Mouse (Mus musculus) lung, embryonic 14.5 days (tissue): Measurements from ENCODE around the gene Myf5. TPM values are rescaled to one million over a fixed set of nuclear protein-coding genes. Genes with fewer than 3 reads are reported as not detected.

Experiments used
- ATAC-seq: fragments of 200-750 bp; cut with Nextera tagmentation; 2 replicates; pipeline ENCODE4 v1.8.0; 2017; ENCODE audit warnings: mild to moderate bottlenecking, moderate TSS enrichment, moderate library complexity; ENCODE audit not compliant: insufficient read depth
- DNase-seq: peaks from one replicate; pipeline ENCODE4 v3.0.0-alpha.2; 2015
- H3K27ac ChIP-seq: fragments of 300-500 bp; sonication (generic); 2 replicates; pipeline ENCODE4 v1.5.1; 2014; ENCODE audit warnings: low read depth, mild to moderate bottlenecking, moderate library complexity
- H3K27me3 ChIP-seq: fragments of 300-500 bp; sonication (generic); 2 replicates; pipeline ENCODE4 v1.6.1; 2014; ENCODE audit warnings: low read length, control low read depth; ENCODE audit not compliant: insufficient read depth
- H3K36me3 ChIP-seq: fragments of 300-500 bp; sonication (generic); 2 replicates; pipeline ENCODE4 v1.6.1; 2014; ENCODE audit warnings: control low read depth; ENCODE audit not compliant: insufficient read depth
- H3K4me1 ChIP-seq: fragments of 300-500 bp; sonication (generic); 2 replicates; pipeline ENCODE4 v1.6.1; 2014; ENCODE audit warnings: antibody characterized with exemption, control low read depth; ENCODE audit not compliant: insufficient read depth
- H3K4me2 ChIP-seq: fragments of 300-500 bp; sonication (generic); 2 replicates; pipeline ENCODE4 v1.6.1; 2014; ENCODE audit warnings: mild to moderate bottlenecking
- H3K4me3 ChIP-seq: fragments of 300-500 bp; sonication (generic); 2 replicates; pipeline ENCODE4 v1.5.1; 2014; ENCODE audit warnings: low read depth, low read length
- H3K9ac ChIP-seq: fragments of 300-500 bp; sonication (generic); 2 replicates; pipeline ENCODE4 v1.6.1; 2014
- H3K9me3 ChIP-seq: fragments of 300-500 bp; sonication (generic); 2 replicates; pipeline ENCODE4 v1.6.1; 2016; ENCODE audit warnings: low read depth, low read length, control low read depth
- CTCF ChIP-seq: IDR thresholded peaks from 2 replicates; pipeline ENCODE4 v1.5.1; 2016; ENCODE audit warnings: antibody characterized with exemption, low read depth
- WGBS: fragments of 180-500 bp; shearing (Covaris S2); extraction: QIAGEN DNeasy Blood & Tissue Kit; methylation state at CpG from one replicate; pipeline ENCODE4 v1.1.7; 2014; 5-methylcytosine and 5-hydroxymethylcytosine counted together
- polyA plus RNA-seq: library from polyadenylated mRNA; unstranded; fragments of >200 nt; fragmentation: Nextera tagmentation; extraction: Ambion mirVana; gene quantifications from 2 replicates; pipeline ENCODE4 v1.2.1, GENCODE M21; 2014

Myf5 gene
- polyA plus RNA-seq, 1 experiment from 2014 or later, result 0.28 TPM

DNA sequence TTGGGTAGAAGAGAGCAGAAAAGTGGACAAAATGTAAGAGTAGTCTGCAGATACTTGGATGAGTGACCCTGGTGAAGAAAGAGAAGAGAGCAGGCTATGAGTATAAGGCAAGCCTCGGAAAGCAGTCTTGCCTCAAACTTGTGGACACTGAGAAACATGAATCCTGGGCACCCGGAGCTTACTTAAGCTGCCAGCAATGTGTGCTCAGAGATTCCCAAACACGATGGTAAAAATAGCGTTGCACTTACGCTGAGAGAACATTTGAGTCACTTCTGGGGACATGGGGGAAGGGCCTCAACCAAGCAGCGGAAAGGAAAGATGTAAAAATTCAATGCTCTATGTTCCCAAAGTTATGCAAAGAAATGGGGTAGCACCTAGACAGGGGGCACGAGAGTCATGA, 13.7 kb upstream of the Myf5 start:
- H3K9ac ChIP-seq, result no peak overlapping the region
- no peaks in the 10 kb centered on the region for H3K9me3 ChIP-seq
- H3K27me3 ChIP-seq, result no peaks in the 10 kb centered on the region
- H3K36me3 ChIP-seq, result no peaks in the 10 kb centered on the region
- no peak for TF ChIP-seq CTCF
- H3K27ac ChIP-seq, result no peak overlapping the region
- 73% methylated on average over 7 of the region's 7 CpGs for WGBS
- H3K4me2 ChIP-seq, result no peak overlapping the region
- no peak for DNase-seq
- H3K4me3 ChIP-seq, result no peak overlapping the region
- ATAC-seq, result no peak
- H3K4me1 ChIP-seq, result no peaks in the 10 kb centered on the region

DNA sequence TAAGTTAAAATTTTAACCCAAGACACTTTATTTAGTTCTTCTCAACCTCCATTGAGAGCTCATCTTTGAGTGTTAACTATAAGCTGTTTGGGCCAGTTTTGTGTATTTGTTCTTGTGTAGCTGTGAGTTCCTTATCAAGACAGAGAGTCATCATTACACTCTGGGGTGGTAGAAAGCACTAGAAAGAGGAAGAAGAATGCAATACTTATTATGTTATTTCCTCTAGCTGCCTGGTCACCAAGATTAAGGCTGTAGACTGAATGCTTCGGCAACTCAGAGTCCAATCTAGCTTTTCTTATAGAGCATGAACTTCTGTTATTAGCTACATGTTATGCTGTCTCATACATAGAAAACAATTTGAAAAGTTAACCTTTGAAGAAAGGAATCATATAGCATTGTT, 10.5 kb upstream of the Myf5 start:
- DNase-seq, result no peak
- Histone ChIP-seq H3K4me1 (no peaks in the 10 kb centered on the region), H3K27ac (no peak overlapping the region), H3K4me2 (no peak overlapping the region), H3K36me3 (no peaks in the 10 kb centered on the region), H3K9me3 (no peaks in the 10 kb centered on the region), H3K4me3 (no peak overlapping the region), H3K9ac (no peak overlapping the region), H3K27me3 (no peaks in the 10 kb centered on the region)
- TF ChIP-seq CTCF, result no peak
- WGBS, result 81% methylated on average over 1 of the region's 1 CpGs
- no peak for ATAC-seq

DNA sequence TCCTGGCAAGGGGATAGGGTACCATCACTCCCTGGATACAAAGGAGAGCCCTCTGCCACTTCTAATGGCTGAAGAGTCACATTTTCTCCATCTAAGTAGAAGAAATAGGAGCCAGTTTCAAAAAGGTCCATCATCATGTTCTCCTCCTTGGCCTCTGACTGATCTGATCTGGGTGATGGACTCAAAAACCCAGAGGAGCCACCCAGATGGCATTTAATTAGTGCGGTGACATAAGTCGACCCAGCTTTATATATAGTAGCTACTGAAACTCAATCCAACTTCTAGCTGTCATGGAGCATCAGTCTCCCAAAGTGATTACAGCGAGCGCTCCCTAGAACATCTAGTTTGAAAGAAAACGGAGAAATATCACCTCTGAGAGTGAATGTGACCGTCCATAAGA, 8.6 kb upstream of the Myf5 start, which contains the start of gene Myf6:
Gene Myf6 (minus strand): TSS at position 170 of the 400 bp plus-strand sequence.
- peak within 1 kb of the TSS; percentile 41; the same call in 1 of the 2 replicates for H3K9ac ChIP-seq
- peak within 1 kb of the TSS; percentile 29; the same call in 1 of the 2 replicates for H3K4me3 ChIP-seq
- peak within 1 kb of the TSS; percentile 68 for H3K4me2 ChIP-seq
- ATAC-seq (no peak), DNase-seq (no peak)
- H3K4me1 ChIP-seq, result no peaks in the 10 kb centered on the region
- TF ChIP-seq CTCF, result no peak
- no peak within 1 kb of the TSS for H3K27ac ChIP-seq
- WGBS, result 82% methylated on average over 6 of the region's 6 CpGs
- no peaks in the 10 kb centered on the region for H3K36me3 ChIP-seq
- no peaks in the 10 kb centered on the region for H3K9me3 ChIP-seq
- no peaks in the 10 kb centered on the region for H3K27me3 ChIP-seq

DNA sequence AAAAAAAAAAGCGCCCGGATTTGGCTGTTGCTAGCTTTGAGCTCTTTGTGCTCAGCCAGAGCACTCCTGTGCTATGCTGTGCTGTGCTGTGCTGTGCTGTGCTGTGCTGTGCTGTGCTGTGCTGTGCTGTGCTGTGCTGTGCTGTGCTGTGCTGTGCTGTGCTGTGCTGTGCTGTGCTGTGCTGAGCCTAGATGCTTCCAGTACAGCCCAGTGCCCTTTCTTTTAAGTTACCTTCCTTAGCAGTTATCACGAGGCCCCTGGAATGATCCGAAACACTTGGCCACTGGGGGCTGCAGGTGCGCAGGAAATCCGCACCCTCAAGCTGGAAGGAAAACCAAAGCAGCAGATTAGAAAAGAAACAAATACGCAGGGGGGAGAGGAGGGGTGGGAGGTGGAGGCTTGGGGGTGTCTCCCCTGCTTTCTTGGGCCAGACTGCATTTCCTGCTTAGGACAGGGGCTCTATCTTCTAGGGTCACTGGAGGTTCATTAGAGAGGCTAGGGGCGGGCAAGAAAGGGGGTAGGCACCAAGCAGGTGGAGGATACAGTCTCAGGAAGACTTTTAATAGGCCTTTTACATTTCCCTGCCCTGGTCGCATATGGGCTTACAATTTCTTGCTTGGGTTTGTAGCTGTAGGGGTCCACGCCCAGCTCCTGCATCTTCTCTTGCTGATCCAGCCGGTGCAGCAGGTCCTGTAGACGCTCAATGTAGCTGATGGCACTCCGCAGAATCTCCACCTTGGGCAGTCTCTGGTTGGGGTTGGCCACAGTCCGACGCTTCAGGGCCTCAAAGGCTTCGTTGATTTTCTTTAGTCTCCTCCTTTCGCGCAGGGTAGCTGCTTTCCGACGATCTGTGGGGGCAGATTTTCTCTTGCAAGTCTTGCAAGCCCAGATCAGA, 7.9 kb upstream of the Myf5 start:
- no peaks in the 10 kb centered on the region for H3K4me1 ChIP-seq
- no peaks in the 10 kb centered on the region for H3K9me3 ChIP-seq
- no peaks in the 10 kb centered on the region for H3K36me3 ChIP-seq
- H3K9ac ChIP-seq, result peak overlapping the region; percentile 41; the same call in 1 of the 2 replicates
- peak overlapping the region; percentile 68 for H3K4me2 ChIP-seq
- no peak for TF ChIP-seq CTCF
- no peak overlapping the region for H3K27ac ChIP-seq
- 44% methylated on average over 19 of the region's 20 CpGs for WGBS
- H3K4me3 ChIP-seq, result peak overlapping the region; percentile 29
- ATAC-seq (peak; percentile 74; the same call in 1 of the 2 replicates), DNase-seq (peak; percentile 8)
- no peaks in the 10 kb centered on the region for H3K27me3 ChIP-seq

DNA sequence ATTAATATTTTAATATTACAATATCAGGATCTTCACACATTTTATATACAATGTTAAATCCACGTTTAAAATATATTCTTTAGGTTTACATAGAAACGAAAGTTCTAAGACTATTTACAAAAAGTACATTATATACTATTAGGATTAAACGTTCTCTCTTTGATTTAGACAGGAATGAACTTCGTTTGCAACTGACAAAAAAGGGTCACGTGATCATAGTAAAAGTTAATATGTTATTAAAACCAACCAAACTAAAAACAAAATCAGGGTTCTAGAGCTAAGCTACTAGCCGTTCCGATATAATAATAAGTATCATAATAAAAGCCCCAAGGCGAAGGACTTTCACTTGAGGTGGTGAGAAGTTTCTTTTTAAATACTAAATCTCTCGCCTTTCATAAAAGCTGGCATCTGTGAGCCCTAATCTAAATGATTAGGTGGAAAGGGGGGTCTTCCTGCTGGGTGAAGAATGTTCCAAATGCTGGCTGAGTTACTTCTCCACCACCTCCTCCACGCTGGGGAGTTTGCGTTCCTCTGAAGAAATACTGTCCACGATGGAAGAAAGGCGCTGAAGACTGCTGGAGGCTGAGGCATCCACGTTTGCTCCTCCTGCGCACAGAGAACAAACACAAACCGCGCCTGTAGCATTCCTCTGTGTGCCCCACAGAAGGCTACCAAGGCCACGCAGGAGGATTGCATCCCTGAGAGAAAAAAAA, 7.1 kb upstream of the Myf5 start:
- peak; percentile 61; the same call in 1 of the 2 replicates for ATAC-seq
- Histone ChIP-seq H3K9ac (peak overlapping the region; percentile 41; the same call in 1 of the 2 replicates), H3K9me3 (no peaks in the 10 kb centered on the region), H3K27ac (no peak overlapping the region), H3K36me3 (no peaks in the 10 kb centered on the region), H3K4me3 (peak overlapping the region; percentile 29), H3K4me1 (no peaks in the 10 kb centered on the region), H3K27me3 (no peaks in the 10 kb centered on the region), H3K4me2 (peak overlapping the region; percentile 68)
- no peak for TF ChIP-seq CTCF
- DNase-seq, result peak; percentile 37
- 25% methylated on average over 18 of the region's 18 CpGs for WGBS

DNA sequence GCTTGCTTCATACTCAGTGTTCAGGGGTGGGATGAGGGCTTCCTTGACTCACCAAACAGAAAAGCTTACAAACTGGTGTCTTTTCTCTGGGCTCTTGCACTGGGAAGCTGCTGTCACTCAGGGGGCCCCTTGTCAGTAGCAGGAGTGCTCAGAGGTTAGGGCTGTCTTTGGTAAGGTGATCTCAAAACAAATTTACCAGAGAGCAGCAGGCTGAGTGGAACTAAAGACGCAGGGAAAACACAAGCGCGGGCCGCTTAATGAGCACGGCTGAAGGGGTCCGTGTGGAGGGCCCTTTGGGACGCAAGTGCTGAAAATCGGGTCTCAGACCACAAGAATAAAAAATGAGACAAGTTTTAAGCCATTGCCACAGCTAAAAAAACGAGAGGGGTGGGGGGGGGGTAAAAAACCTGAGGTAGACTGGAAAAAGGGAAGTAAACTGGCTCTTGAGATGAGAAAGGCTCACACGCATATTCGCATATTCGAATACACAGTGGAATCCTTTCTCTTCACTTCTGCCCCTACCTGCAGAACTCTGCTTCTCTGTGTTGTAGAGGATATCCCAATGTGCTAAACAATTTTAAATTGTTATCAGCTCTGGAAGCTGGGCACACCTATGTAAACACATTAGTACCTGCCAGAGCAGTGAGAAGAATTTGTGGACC, 2.9 kb upstream of the Myf5 start:
- peak overlapping the region; percentile 23; the same call in 1 of the 2 replicates for H3K4me2 ChIP-seq
- H3K9me3 ChIP-seq, result no peaks in the 10 kb centered on the region
- whole genome bisulfite sequencing, result 35% methylated on average over 12 of the region's 12 CpGs
- H3K4me3 ChIP-seq, result no peak overlapping the region
- H3K27ac ChIP-seq, result no peak overlapping the region
- no peaks in the 10 kb centered on the region for H3K27me3 ChIP-seq
- DNase-seq, result no peak
- no peak overlapping the region for H3K9ac ChIP-seq
- no peak for TF ChIP-seq CTCF
- no peaks in the 10 kb centered on the region for H3K36me3 ChIP-seq
- no peak for ATAC-seq
- 0 out of 2 replicates have a peak, but pooled peaks cover 2% of the 10 kb centered on the region for H3K4me1 ChIP-seq
